Mouse (Mus musculus) MEL (cell line): ENCODE measurements around the gene Lhfpl2. TPM values are rescaled to one million over a fixed set of nuclear protein-coding genes. Genes with fewer than 3 reads are reported as not detected.

Experiments used
- DNase-seq: peaks from one replicate; pipeline ENCODE4 v3.0.0; 2011; ENCODE audit warnings: low read depth, low spot score
- H3K27ac ChIP-seq: 2 replicates; pipeline ENCODE4 v1.5.1; 2012; ENCODE audit warnings: low read depth, mild to moderate bottlenecking, control low read depth, low read length, moderate library complexity; ENCODE audit not compliant: control insufficient read depth
- H3K27me3 ChIP-seq, 2 experiments: fragments of 150-350 bp in 1 of 2; sonication (generic) in 1 of 2; 2 replicates each; pipeline ENCODE4 v1.6.1; 2012; ENCODE audit warnings: low read length in 2 of 2, mild to moderate bottlenecking in 2 of 2, improper control_type of control experiment in 1 of 2, moderate library complexity in 1 of 2; ENCODE audit not compliant: insufficient read depth in 2 of 2, control insufficient read depth in 1 of 2
- H3K36me3 ChIP-seq, 2 experiments: 2 replicates each; pipeline ENCODE4 v1.6.1; 2012 to 2014; ENCODE audit warnings: low read length in 2 of 2, improper control_type of control experiment in 1 of 2, inconsistent platforms in 1 of 2, mild to moderate bottlenecking in 1 of 2; ENCODE audit not compliant: insufficient read depth in 2 of 2, control insufficient read depth in 1 of 2
- H3K4me1 ChIP-seq, 2 experiments: fragments of 150-350 bp in 1 of 2; sonication (generic) in 1 of 2; 2 replicates each; pipeline ENCODE4 v1.6.1; 2012; ENCODE audit warnings: low read length in 2 of 2, improper control_type of control experiment in 1 of 2, mild to moderate bottlenecking in 1 of 2; ENCODE audit not compliant: insufficient read depth in 2 of 2, control insufficient read depth in 1 of 2
- H3K4me3 ChIP-seq, 2 experiments: fragments of 150-350 bp in 1 of 2; sonication (generic) in 1 of 2; 2 replicates each; pipeline ENCODE4 v1.5.1; 2012; ENCODE audit warnings: low read depth in 2 of 2, low read length in 2 of 2, mild to moderate bottlenecking in 2 of 2, moderate library complexity in 2 of 2, control low read depth in 1 of 2, improper control_type of control experiment in 1 of 2; ENCODE audit not compliant: control insufficient read depth in 1 of 2, insufficient read depth in 1 of 2
- H3K79me2 ChIP-seq: 2 replicates; pipeline ENCODE4 v1.6.1; 2012; ENCODE audit warnings: mild to moderate bottlenecking, low read length, moderate library complexity; ENCODE audit not compliant: control insufficient read depth, poor library complexity, insufficient read depth
- H3K9ac ChIP-seq: 2 replicates; pipeline ENCODE4 v1.6.1; 2012; ENCODE audit warnings: low read depth, mild to moderate bottlenecking, control low read depth, low read length, moderate library complexity; ENCODE audit not compliant: control insufficient read depth, poor library complexity, severe bottlenecking
- H3K9me3 ChIP-seq: fragments of 150-350 bp; sonication (generic); replicated peaks from 2 replicates; pipeline ENCODE4 v1.6.1; 2012; ENCODE audit warnings: mild to moderate bottlenecking, low read length, improper control_type of control experiment, moderate library complexity; ENCODE audit not compliant: insufficient read depth
- BHLHE40 ChIP-seq: IDR thresholded peaks from 2 replicates; pipeline ENCODE4 v1.6.1; 2012; ENCODE audit warnings: low read depth, mild to moderate bottlenecking, inconsistent platforms, low read length, improper control_type of control experiment, borderline replicate concordance
- CHD1 ChIP-seq: IDR thresholded peaks from 2 replicates; pipeline ENCODE4 v1.6.1; 2012; ENCODE audit warnings: low read depth, mild to moderate bottlenecking, inconsistent platforms, low read length, improper control_type of control experiment
- CTCF ChIP-seq, 3 experiments: IDR thresholded peaks in 2 of 3; conservative IDR thresholded peaks in 1 of 3; 2 replicates each; pipeline ENCODE4 v1.5.1; 2011 to 2012; ENCODE audit warnings: low read length in 3 of 3, low read depth in 2 of 3, mild to moderate bottlenecking in 2 of 3, improper control_type of control experiment in 1 of 3, inconsistent platforms in 1 of 3, mixed read lengths in 1 of 3, moderate library complexity in 1 of 3; ENCODE audit not compliant: control insufficient read depth in 1 of 3, insufficient read depth in 1 of 3, poor library complexity in 1 of 3, severe bottlenecking in 1 of 3
- EP300 ChIP-seq, 2 experiments: IDR thresholded peaks; 2 replicates each; pipeline ENCODE4 v1.6.1; 2011; ENCODE audit warnings: improper control_type of control experiment in 2 of 2, low read length in 2 of 2, low read depth in 1 of 2, mild to moderate bottlenecking in 1 of 2
- ETS1 ChIP-seq: IDR thresholded peaks from 2 replicates; pipeline ENCODE4 v1.6.1; 2012; ENCODE audit warnings: low read depth, mild to moderate bottlenecking, inconsistent platforms, low read length, improper control_type of control experiment, moderate library complexity
- GABPA ChIP-seq: IDR thresholded peaks from 2 replicates; pipeline ENCODE4 v1.6.1; 2012; ENCODE audit warnings: low read depth, mild to moderate bottlenecking, inconsistent platforms, low read length, improper control_type of control experiment, moderate library complexity
- GATA1 ChIP-seq: IDR thresholded peaks from 2 replicates; pipeline ENCODE4 v1.6.1; 2011; ENCODE audit warnings: low read depth, low read length, improper control_type of control experiment
- KAT2A ChIP-seq: conservative IDR thresholded peaks from 2 replicates; pipeline ENCODE4 v1.6.1; 2012; ENCODE audit warnings: low read depth, low read length, improper control_type of control experiment, inconsistent platforms
- MAFK ChIP-seq: IDR thresholded peaks from 2 replicates; pipeline ENCODE4 v1.6.1; 2011; ENCODE audit warnings: low read depth, mild to moderate bottlenecking, low read length, improper control_type of control experiment, borderline replicate concordance
- MYB ChIP-seq: IDR thresholded peaks from 2 replicates; pipeline ENCODE4 v1.6.1; 2011; ENCODE audit warnings: mild to moderate bottlenecking, low read depth, low read length, improper control_type of control experiment
- NRF1 ChIP-seq: IDR thresholded peaks from 2 replicates; pipeline ENCODE4 v1.6.1; 2014; ENCODE audit warnings: low read depth, mild to moderate bottlenecking, inconsistent platforms, low read length, improper control_type of control experiment, moderate library complexity; ENCODE audit not compliant: poor library complexity, insufficient read depth, severe bottlenecking
- POLR2A ChIP-seq, 2 experiments: IDR thresholded peaks; 2 replicates each; pipeline ENCODE4 v1.6.1; 2011 to 2012; ENCODE audit warnings: low read length in 2 of 2, mild to moderate bottlenecking in 2 of 2, control low read depth in 1 of 2, improper control_type of control experiment in 1 of 2, low read depth in 1 of 2, moderate library complexity in 1 of 2; ENCODE audit not compliant: control insufficient read depth in 1 of 2, insufficient read depth in 1 of 2, poor library complexity in 1 of 2
- POLR2AphosphoS2 ChIP-seq: IDR thresholded peaks from 2 replicates; pipeline ENCODE4 v1.6.1; 2011; ENCODE audit warnings: low read length, improper control_type of control experiment
- POLR2AphosphoS5 ChIP-seq: IDR thresholded peaks from 2 replicates; pipeline ENCODE4 v1.6.1; 2012; ENCODE audit warnings: low read depth, borderline replicate concordance, mild to moderate bottlenecking, inconsistent platforms, low read length, moderate library complexity, mixed read lengths
- SIN3A ChIP-seq: IDR thresholded peaks from 2 replicates; pipeline ENCODE4 v1.6.1; 2012; ENCODE audit warnings: low read length, improper control_type of control experiment, inconsistent platforms
- SMC3 ChIP-seq: IDR thresholded peaks from 2 replicates; pipeline ENCODE4 v1.6.1; 2011; ENCODE audit warnings: low read depth, low read length, improper control_type of control experiment
- TBP ChIP-seq: IDR thresholded peaks from 2 replicates; pipeline ENCODE4 v1.8.0; 2011; ENCODE audit warnings: low read depth, low read length, improper control_type of control experiment
- TCF12 ChIP-seq: IDR thresholded peaks from 2 replicates; pipeline ENCODE4 v1.6.1; 2014; ENCODE audit warnings: low read depth, mild to moderate bottlenecking, inconsistent platforms, low read length, improper control_type of control experiment, moderate library complexity
- UBTF ChIP-seq: IDR thresholded peaks from 2 replicates; pipeline ENCODE4 v1.6.1; 2012; ENCODE audit warnings: low read depth, mild to moderate bottlenecking, inconsistent platforms, low read length, improper control_type of control experiment, moderate library complexity, borderline replicate concordance; ENCODE audit not compliant: insufficient read depth
- USF1 ChIP-seq: IDR thresholded peaks from 2 replicates; pipeline ENCODE4 v1.6.1; 2014; ENCODE audit warnings: low read depth, mild to moderate bottlenecking, inconsistent platforms, low read length, improper control_type of control experiment, moderate library complexity
- polyA plus RNA-seq, 2 experiments: library from polyadenylated mRNA; stranded (reverse) in 1 of 2; unstranded in 1 of 2; fragments of >175 nt in 1 of 2; fragments of >200 nt in 1 of 2; gene quantifications; 2 replicates each; pipeline versions ENCODE4 v1.2.1 to v1.2.4; 2012; ENCODE audit warnings: low replicate concordance in 2 of 2, low read depth in 1 of 2; ENCODE audit not compliant: insufficient read length in 2 of 2, insufficient read depth in 1 of 2, missing spikeins in 1 of 2
- total RNA-seq: library from RNA; depleted of rRNA; stranded (reverse); fragments of 300-350 nt; gene quantifications from 2 replicates; pipeline ENCODE4 v1.2.3, GENCODE M21; 2012

The Lhfpl2 gene
- total and polyA plus RNA-seq, 3 experiments: 24.5 to 30.2 TPM; not detected in 1

DNA sequence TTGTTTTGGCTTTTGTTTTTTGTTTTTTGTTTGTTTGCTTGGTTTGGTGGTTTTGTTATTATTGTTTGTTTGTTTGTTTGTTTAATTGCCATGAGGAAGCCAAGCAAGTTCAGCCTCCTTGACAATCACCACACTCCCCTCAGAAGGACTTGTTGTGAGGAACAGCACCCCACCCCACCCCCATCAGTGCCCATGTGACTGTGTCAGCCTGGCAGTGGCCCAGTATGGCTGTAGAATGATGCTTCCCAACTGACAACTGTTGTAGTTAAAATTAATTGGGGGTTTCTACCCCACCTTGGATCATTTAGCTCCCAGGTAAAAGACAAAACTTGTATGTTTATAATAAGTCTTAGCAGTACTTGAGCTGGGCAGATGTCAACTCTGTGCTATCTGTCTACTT lies 37.6 kb downstream of the Lhfpl2 start:
- H3K27ac ChIP-seq: no peak overlapping the region
- peaks cover 0 to 5% of the 10 kb centered on the region in 2 experiments; a peak in 2 of 4 replicates for H3K36me3 ChIP-seq

DNA sequence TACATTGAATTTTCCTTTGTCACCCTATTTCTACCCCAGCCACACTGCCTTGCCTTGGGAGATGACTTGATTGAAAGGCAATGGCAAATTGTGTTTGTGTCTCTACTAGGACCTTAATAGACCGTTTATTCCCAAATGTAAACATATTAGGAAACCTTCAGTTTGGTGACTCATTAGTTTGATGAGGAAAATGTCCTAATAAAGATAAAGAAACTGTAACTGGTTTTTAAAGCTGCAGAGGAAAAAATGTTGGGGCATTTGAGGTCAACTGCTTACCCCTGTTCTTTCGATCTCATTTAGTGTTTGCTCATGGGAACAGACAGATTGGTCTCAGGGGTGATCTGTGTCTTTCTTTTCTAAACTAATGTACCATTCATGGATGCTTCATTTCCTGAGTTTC lies 40.1 kb downstream of the Lhfpl2 start:
- Histone ChIP-seq H3K27me3 (no peaks in the 10 kb centered on the region), H3K27ac (peak overlapping the region; percentile 75), H3K36me3 (peaks cover 0 to 5% of the 10 kb centered on the region in 2 experiments; a peak in 2 of 4 replicates), H3K4me1 (peaks cover 6 to 11% of the 10 kb centered on the region in 2 experiments; a peak in 2 of 4 replicates), H3K9me3 (no peaks in the 10 kb centered on the region), H3K9ac (peak overlapping the region; percentile 43; the same call in 1 of the 2 replicates), H3K79me2 (no peaks in the 10 kb centered on the region), H3K4me3 (peak overlapping the region; percentile 37 to 51)
- TF ChIP-seq GABPA (no peak), POLR2A (IDR thresholded peaks at IDR 0.05; ENCODE audit: control insufficient read depth in 1 of 2, insufficient read depth in 1 of 2, low read depth in 1 of 2, low read length in 2 of 2, poor library complexity in 1 of 2) (no peak), NRF1 (no peak), KAT2A (no peak), TCF12 (no peak), POLR2AphosphoS2 (no peak), MYB (peak; percentile 80), ETS1 (peak; percentile 51; the same call in 1 of the 2 replicates), UBTF (no peak), BHLHE40 (no peak), SMC3 (no peak), TBP (no peak), USF1 (no peak), CHD1 (no peak), CTCF (IDR thresholded peaks at IDR 0.05 in 2 of 3, conservative IDR thresholded peaks at IDR 0.05 in 1 of 3; ENCODE audit: control insufficient read depth in 1 of 3, insufficient read depth in 1 of 3, low read depth in 2 of 3, low read length in 3 of 3, poor library complexity in 1 of 3, severe bottlenecking in 1 of 3) (no peak), GATA1 (no peak), EP300 (IDR thresholded peaks at IDR 0.05; ENCODE audit: low read depth in 1 of 2, low read length in 2 of 2) (peak in 1 of 2 experiments; percentile 84; a peak in 2 of 4 replicates), SIN3A (peak; percentile 46), MAFK (no peak)
- DNase-seq: peak; percentile 23

More for the DNA sequence above, 37.6 kb downstream of the Lhfpl2 start:
- Histone ChIP-seq H3K4me3 (no peak overlapping the region), H3K79me2 (no peaks in the 10 kb centered on the region), H3K9ac (no peak overlapping the region), H3K9me3 (no peaks in the 10 kb centered on the region), H3K4me1 (peaks cover 6 to 11% of the 10 kb centered on the region in 2 experiments; a peak in 2 of 4 replicates), H3K27me3 (no peaks in the 10 kb centered on the region)
- no peak for DNase-seq
- peak; percentile 69 for TF ChIP-seq USF1
- TF ChIP-seq POLR2AphosphoS5: no peak
